Mouse (Mus musculus) cortical plate, adult 2 months (tissue): Measurements from ENCODE around the gene Osbp2.

Experiments
- CTCF ChIP-seq: fragments of 200-500 bp; IDR thresholded peaks from 2 replicates; pipeline ENCODE4 v1.5.1; 2011; ENCODE audit warnings: mild to moderate bottlenecking, control low read depth, low read length; ENCODE audit not compliant: insufficient read depth; ENCODE audit errors: extremely low read depth
- POLR2A ChIP-seq: fragments of 200-500 bp; IDR thresholded peaks from 2 replicates; pipeline ENCODE4 v1.6.1; 2011; ENCODE audit warnings: mild to moderate bottlenecking, low read length, control low read depth; ENCODE audit not compliant: insufficient read depth; ENCODE audit errors: extremely low read depth

GRCm38 (mm10) chr11:3846351-3846750, 17.4 kb downstream of the Osbp2 start:
- no peak for TF ChIP-seq POLR2A
- no peak for TF ChIP-seq CTCF
